8 mouse cellular contexts compared by ENCODE assay signal in the genomic region with DNA sequence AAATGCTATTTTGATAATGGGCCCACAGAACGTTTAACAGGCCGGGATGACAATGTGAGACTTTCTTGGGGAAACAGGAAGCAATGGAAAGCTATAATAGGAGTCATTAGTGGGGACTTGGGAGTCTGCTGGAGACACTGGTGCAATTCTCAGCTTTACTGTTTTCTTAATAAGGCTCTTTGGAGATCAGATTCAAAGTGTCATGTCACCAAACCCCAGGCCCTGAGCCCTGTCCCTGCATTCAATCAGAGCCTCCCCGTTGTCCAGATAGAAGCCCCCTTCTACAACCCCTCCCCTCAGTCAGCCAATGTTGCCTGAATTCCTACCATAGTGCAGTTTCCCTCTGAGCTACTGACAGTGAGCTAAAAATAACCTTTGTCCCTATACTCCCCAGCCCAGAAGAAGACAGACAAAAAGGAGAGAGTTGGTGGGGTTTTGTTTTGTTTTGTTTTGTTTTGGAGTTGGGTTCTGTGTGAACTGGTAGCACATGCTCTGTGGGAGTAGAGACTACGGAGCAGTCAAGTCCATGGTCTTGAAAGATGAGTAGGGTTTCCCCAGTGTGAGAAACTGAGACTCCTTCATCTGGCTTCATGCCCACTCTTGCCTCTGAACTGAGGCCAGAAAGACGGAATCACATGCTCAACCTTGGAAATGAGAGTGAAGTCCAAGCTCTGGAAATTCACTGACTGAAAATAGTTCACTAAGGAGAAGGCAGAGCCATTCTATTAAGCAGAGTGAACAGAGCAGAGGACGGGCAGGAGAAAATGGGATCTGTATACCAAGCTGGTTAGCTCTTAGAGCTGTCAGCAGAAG.
DNase-seq lines count a peak whose midpoint lies in the region; ATAC-seq and TF ChIP-seq lines count a peak whose summit lies in the region.

No protein-coding gene starts in this region.

- H3K4me3 ChIP-seq in left cerebral cortex, adult 2 months = no peak overlapping the region
- no peak overlapping the region for H3K4me3 ChIP-seq in stomach, embryonic 15.5 days (replicated peaks)

- H3K4me1 ChIP-seq in stomach, embryonic 15.5 days = 0 out of 2 replicates have a peak, but pooled peaks cover 8% of the 10 kb centered on the region

- no peak for TF ChIP-seq CTCF in left cerebral cortex, adult 2 months (IDR thresholded peaks at IDR 0.05)

- no peaks in the 10 kb centered on the region for H3K9me3 ChIP-seq in stomach, embryonic 15.5 days

- intact Hi-C loops in left cerebral cortex, adult 2 months (cut with DNase I) = no loop called here

- no peak overlapping the region for H3K9ac ChIP-seq in stomach, embryonic 15.5 days

- peak; percentile 73; the same call in 1 of the 2 replicates for ATAC-seq in stomach, embryonic 15.5 days (ENCODE audit: insufficient read depth, low FRiP score, low read depth)

- no peak overlapping the region for H3K27ac ChIP-seq in left cerebral cortex, adult 2 months
- H3K27ac ChIP-seq in stomach, embryonic 15.5 days = peak overlapping the region; percentile 31; the same call in 1 of the 2 replicates

- no peak overlapping the region for H3K4me2 ChIP-seq in stomach, embryonic 15.5 days

- peak; percentile 8 for DNase-seq in cerebellum, adult 9-10 months
- no peak for DNase-seq in cerebellum, adult 11 months
- DNase-seq in NIH3T3 (ENCODE audit: low read depth) = peak; percentile 79
- peak; percentile 89 for DNase-seq in gastrocnemius, adult 18-20 months (ENCODE audit: low spot score)
- DNase-seq in heart, postnatal 4 days = peak; percentile 67
- DNase-seq in left cerebral cortex, adult 2 months (ENCODE audit: extremely low spot score in 1 of 2, low spot score in 2 of 2) = peak; percentile 15 to 20
- DNase-seq in spleen, adult 18-20 months = no peak

- 39% methylated on average over 6 of the region's 6 CpGs for WGBS in stomach, embryonic 15.5 days

- no peaks in the 10 kb centered on the region for H3K27me3 ChIP-seq in stomach, embryonic 15.5 days (replicated peaks)

- H3K36me3 ChIP-seq in stomach, embryonic 15.5 days = no peaks in the 10 kb centered on the region

Comparison
In these comparisons a context has a peak if more than half of its experiments do, and no peak if none do; other contexts are left out.
1. DNase-seq: peak in cerebellum, adult 9-10 months (single experiment), NIH3T3 (single experiment), gastrocnemius, adult 18-20 months (single experiment), heart, postnatal 4 days (single experiment) and left cerebral cortex, adult 2 months (2 of 2); none in cerebellum, adult 11 months (single experiment) and spleen, adult 18-20 months (0 of 2).